Mouse (Mus musculus) mouse embryonic stem cell (cell line): ENCODE measurements around the gene Odr4.

Experiments
- in situ Hi-C, 2 experiments: fragments of 300-500 bp; cut with MboI; formaldehyde crosslinking; loops; 1 replicate in 1 of 2; 3 replicates in 1 of 2; pipeline ENCODE4 v1.14.3; 2019 to 2020; ENCODE audit warnings: low sequenced_read_pairs in 2 of 2, low pct_unique_long_range_greater_than_20kb in 1 of 2, mixed read lengths in 1 of 2; ENCODE audit not compliant: unreplicated experiment in 1 of 2

The Odr4 gene

GRCm38 (mm10) chr1:150392638-150393487 is at the start of gene Odr4, which contains the start of gene Tpr:
Gene Odr4 (minus strand): TSS chr1:150393080.
Gene Tpr (plus strand): TSS chr1:150392838.
- in situ Hi-C loops, result no loop called here

- in situ Hi-C loops, result loop anchor here (5.0 to 25.0 kb wide), 2 partner anchors 34 to 921 kb away; no protein-coding TSS in a partner anchor
Observed at GRCm38 (mm10) chr1:150441731-150442130, 48.9 kb upstream of the Odr4 start.

- in situ Hi-C loops, result loop anchor here (25.0 kb wide), 1 partner anchor 924 kb away; no protein-coding TSS in a partner anchor
Observed at GRCm38 (mm10) chr1:150438641-150439040, 45.8 kb upstream of the Odr4 start.

DNA sequence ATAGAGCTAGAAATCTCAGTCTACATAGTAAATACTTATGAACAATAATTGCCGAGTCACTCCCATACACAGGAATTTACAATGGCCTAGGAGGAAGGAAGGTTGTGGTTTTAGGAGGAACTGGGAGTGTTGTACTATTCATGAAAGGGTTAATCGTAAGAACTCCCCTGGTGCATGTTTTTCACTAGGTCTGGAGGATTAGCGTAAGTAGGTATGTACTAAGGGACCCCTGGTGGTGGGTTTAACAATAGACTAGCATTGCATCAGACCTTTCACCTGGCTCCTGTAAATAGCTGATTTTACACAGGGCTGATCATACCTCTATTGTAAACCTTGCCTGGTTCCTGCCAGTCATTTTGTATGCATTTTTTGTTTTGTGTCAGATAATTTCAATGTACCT is 33.3 kb upstream of the Odr4 start:
- in situ Hi-C loops, result loop anchor here (25.0 kb wide), 1 partner anchor 936 kb away; no protein-coding TSS in a partner anchor

DNA sequence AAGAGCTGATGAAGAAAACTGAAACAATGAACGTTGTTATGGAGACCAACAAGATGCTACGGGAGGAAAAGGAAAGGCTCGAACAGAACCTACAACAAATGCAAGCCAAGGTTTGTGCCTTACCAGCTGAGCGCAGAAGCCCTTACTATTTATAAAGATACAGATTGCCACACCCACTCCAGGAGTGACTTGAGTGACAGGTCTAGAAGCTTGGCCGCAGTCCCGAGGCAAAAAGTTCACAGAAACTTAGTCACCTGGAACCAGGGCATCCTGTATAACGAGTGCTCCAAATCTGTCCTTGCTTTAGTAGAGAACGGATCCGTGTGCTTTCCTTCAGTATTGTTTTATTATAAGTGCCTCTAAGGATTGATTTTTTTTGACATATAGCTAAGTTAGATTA is 32.8 kb upstream of the Odr4 start:
- in situ Hi-C loops, result loop anchor here (25.0 kb wide), 1 partner anchor 937 kb away; no protein-coding TSS in a partner anchor

DNA sequence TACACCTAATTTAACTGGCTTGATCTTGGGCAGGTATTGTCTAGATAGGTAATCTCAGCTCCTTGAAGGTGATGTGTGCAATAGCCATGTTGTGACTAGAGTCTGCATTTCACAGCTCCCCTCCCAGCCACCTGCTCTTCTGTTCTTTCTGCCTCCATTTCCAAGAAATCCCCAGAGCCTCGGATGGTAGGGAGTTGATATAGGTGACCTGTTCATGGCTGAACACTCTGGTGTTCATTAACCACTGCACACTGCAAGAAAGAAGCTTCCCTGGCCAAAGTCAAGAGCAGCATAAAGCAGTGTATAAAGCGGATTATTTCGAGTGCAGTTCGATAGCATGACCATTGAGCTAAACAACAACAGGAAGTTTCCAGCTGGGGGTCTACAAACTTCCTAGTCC is 25.5 kb upstream of the Odr4 start:
- in situ Hi-C loops, result loop anchor here (5.0 to 25.0 kb wide), 2 partner anchors 34 to 994 kb away; no protein-coding TSS in a partner anchor

DNA sequence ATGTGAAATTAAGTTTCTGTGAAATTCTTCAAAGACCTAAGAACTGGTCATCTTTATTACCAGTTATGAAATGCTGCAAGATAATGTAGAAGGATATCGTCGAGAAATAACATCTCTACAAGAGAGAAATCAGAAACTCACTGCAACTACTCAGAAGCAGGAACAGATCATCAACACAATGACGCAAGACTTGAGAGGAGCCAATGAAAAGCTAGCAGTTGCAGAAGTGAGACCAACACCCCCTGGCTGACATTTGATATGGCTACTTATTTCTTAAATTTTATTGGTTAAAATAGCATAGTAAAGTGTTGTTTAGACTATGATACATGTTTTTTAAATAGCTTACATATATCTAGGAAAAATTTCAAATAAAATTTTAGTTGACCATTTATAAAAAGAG is 23.1 kb upstream of the Odr4 start:
- in situ Hi-C loops, result loop anchor here (5.0 to 25.0 kb wide), 2 partner anchors 36 to 996 kb away; no protein-coding TSS in a partner anchor

GRCm38 (mm10) chr1:150409996-150410395 is 17.1 kb upstream of the Odr4 start:
- in situ Hi-C loops, result loop anchor here in 1 of 2 experiments (5.0 to 25.0 kb wide), 2 partner anchors 32 to 1002 kb away; no protein-coding TSS in a partner anchor

GRCm38 (mm10) chr1:150407285-150407684 is 14.4 kb upstream of the Odr4 start:
- in situ Hi-C loops, result loop anchor here in 1 of 2 experiments (5.0 to 25.0 kb wide), 2 partner anchors 35 to 1005 kb away; no protein-coding TSS in a partner anchor

DNA sequence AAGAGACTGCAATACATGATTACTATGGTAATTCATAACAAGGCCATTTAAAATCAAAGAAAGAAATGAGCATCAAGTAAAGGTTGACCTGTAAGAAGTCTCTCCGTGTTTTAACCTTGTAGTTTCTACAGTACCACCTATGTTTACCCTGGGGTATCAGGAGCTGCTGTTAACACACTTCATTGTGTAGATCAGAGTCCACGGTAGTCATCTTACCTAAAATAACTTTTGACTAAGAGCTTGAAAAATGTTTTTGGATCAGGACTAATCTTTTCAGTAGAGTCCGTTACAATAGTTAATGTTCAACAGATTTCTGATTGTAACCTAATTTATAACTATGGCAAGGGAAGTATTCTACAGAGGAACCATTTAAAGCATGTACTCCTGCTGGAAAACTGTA is 11.7 kb upstream of the Odr4 start:
- in situ Hi-C loops, result loop anchor here in 1 of 2 experiments (25.0 kb wide), 1 partner anchor 1008 kb away; no protein-coding TSS in a partner anchor

DNA sequence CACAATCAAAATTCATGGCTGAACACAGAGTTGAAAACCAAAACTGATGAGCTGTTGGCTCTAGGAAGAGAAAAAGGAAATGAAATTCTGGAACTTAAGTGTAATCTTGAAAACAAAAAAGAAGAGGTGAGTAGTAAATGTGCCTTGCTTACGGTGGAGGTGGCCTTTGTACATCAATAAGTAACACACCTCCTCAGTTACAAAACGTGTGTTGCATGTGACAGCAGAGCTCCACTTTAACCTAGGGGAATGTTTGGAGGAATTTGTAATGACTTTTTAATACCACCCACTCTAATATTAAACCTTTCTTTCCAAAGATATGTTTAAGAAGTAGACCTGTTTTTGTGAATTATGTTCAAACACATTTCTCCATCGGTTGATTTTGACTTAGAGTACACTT is 11.0 kb upstream of the Odr4 start:
- in situ Hi-C loops, result loop anchor here in 1 of 2 experiments (25.0 kb wide), 1 partner anchor 1008 kb away; no protein-coding TSS in a partner anchor

GRCm38 (mm10) chr1:150396001-150396400 is 3.1 kb upstream of the Odr4 start:
- in situ Hi-C loops, result no loop called here

DNA sequence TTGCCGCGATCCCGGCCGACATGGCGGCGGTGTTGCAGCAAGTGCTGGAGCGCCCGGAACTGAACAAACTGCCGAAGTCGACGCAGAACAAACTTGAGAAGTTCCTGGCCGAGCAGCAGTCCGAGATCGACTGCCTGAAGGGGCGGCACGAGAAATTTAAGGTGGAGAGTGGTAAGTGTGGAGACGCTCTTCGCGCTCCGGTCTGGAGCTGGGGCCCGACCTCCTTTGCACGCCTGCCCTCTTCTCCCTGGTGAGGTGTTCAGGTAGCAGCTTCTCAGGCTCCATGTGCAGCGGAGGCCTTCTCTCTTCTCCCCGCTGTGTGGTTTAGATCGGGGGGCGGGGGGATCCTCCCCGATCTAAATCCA is 590 bp upstream of the Odr4 start:
- in situ Hi-C loops, result no loop called here

DNA sequence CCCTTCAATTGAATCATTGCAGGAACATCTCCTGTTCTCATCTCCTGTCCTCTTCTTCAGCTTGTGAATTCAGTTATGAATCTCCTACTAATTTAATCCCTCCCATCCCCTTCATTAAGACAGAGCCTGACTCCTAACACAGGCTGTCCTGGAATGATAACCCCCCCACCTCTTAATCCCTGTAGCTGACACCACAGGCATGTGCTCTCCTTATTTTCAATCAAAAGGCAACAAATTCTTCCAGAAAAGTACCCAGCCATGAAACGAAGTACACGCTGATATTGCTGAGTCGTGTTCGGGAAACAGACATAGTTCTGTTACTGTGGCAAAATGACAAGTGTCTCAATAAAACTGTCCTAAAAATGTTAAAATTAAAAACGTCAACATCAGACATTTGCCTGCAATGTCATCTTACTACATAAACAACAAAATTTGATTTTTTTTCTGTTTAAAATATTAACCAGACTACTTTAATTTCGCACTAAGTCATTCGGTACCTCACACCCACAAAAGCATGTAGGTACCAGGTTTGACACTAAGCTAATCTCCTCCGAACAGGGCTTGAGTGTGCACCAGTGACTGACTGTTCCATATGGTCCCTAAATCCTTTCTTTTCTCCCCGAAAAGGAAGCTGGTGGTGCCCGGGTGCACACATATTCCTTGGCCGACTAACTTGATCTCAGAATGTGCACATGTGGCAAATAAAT is 796 bp downstream of the Odr4 start:
- in situ Hi-C loops, result no loop called here

DNA sequence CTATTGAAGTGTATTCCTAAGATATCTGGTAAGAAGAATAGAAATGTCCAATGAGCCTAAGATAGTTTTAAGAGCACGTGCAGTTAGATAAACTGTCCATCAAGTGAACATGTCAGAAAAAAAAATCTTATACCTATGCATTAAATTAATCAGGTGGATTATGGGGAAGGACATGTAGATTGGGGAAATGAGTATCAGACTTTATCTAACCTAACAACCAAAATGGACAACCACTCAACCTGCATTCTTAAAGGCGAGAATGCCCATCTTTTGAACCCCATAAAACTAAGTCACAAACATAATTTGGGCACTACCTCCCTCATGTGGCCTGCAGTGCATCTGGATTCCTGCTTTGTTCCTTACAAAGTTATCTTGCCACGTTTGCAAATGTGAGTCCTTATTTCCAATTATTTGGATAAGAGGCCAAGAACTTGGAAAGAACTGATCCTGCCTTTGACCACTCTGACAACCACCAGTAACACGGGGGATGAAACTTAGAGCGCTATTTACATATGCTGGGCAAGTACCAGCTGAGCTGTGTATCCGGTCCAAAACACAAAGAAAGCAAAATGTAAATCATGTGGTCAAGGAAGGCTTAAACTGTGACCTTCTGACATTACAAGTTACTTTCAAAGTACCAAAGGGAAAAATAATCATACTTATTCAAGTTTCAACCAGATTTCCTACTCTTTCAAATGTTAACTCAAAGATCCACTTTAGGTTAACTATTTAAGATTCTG is 3.3 kb downstream of the Odr4 start:
- in situ Hi-C loops, result no loop called here

DNA sequence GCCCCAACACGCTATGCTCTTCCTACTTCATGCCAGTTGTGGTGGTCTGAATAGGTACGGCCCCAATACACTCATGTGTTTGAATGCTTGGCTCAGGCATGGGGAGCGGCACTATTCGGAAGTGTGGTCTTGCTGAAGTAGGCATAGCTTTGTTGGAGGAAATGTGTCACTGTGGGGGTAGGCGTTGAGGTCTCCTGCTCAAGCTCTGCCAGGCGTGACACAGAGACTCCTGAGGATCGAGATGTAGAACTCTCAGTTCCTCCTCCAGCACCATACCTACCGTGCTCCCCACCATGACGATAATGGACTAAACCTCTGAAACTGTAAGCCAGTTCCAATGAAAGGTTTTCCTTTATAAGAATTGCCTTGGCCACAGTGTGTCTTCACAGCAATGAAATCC is 5.3 kb downstream of the Odr4 start:
- in situ Hi-C loops, result no loop called here

- in situ Hi-C loops, result no loop called here
Observed at GRCm38 (mm10) chr1:150384138-150384537, 8.7 kb downstream of the Odr4 start.

GRCm38 (mm10) chr1:150374247-150374646 is 18.6 kb downstream of the Odr4 start:
- in situ Hi-C loops, result no loop called here
